Mouse (Mus musculus): ENCODE measurements around the gene Mbl1. TPM values are rescaled to one million over a fixed set of nuclear protein-coding genes. Genes with fewer than 3 reads are reported as not detected.

Mbl1 gene
- polyA plus RNA-seq, 1 experiment from 2014 or later, result 6.7 TPM

DNA sequence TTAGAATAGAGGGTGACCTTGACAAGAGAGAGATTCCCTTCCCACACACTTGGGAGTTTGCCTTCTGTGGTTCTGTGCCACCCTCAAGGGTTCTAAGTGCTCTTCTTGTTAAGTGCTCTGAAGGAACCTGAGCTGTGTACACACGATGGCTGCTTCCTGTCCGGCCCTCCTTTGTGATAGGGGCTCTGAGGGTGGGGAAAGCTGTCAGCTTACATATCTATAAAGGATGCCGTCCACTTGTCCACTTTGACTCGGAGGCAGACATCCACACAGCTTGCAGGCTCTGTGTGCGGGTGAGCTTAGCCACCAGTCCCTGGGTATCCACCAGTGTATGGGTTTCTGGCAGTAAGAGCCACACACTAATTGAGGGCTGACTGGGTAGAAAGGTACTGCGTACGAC lies 19.7 kb upstream of the Mbl1 start, which contains the start of gene Sftpa1:
Gene Sftpa1, plus strand, starts transcription at position 243 of the 400 bp plus-strand sequence.
- no peaks in the 10 kb centered on the region for H3K4me1 ChIP-seq (replicated peaks; ENCODE audit: control insufficient read depth, insufficient read depth, low read length)
- H3K4me2 ChIP-seq, result no peak within 1 kb of the TSS
- H3K27ac ChIP-seq (ENCODE audit: low read depth, low read length), result no peak within 1 kb of the TSS
- H3K9ac ChIP-seq (ENCODE audit: low read depth, low read length), result no peak within 1 kb of the TSS
- H3K4me3 ChIP-seq (ENCODE audit: low read depth, low read length), result no peak within 1 kb of the TSS
- no peaks in the 10 kb centered on the region for H3K36me3 ChIP-seq (ENCODE audit: control insufficient read depth, insufficient read depth, low read length)
- no peaks in the 10 kb centered on the region for H3K27me3 ChIP-seq (replicated peaks; ENCODE audit: control insufficient read depth, insufficient read depth, low read length)
- DNase-seq (ENCODE audit: low spot score) (no peak), ATAC-seq (replicated peaks; ENCODE audit: low FRiP score) (no peak)
- H3K9me3 ChIP-seq (ENCODE audit: control insufficient read depth, low read length), result no peaks in the 10 kb centered on the region
- WGBS, result 74% methylated on average over 7 of the region's 7 CpGs

DNA sequence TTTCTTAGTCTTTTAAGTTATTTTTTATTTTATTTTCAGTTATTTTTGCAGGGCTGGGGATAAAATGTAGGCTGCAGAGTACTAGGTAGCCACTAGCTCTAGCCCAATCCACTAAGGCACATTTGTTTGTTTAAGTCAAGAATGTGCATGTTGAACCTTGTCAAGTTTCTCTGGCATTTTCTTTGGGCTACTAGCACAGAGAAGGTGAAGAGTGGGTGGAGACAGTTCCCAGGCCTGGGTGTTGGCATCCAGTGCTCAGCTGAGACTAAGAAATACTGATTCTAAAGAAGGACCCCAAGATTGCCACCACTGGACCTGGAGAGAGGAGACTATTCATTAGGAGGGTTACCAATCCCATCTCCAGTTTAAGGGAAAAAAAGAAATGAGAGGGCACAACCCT lies 14.3 kb upstream of the Mbl1 start:
- no peaks in the 10 kb centered on the region for H3K4me1 ChIP-seq (replicated peaks; ENCODE audit: control insufficient read depth, insufficient read depth, low read length)
- H3K27me3 ChIP-seq (replicated peaks; ENCODE audit: control insufficient read depth, insufficient read depth, low read length), result no peaks in the 10 kb centered on the region
- DNase-seq (ENCODE audit: low spot score) (no peak), ATAC-seq (replicated peaks; ENCODE audit: low FRiP score) (no peak)
- H3K9ac ChIP-seq (ENCODE audit: low read depth, low read length), result no peak overlapping the region
- no peak overlapping the region for H3K27ac ChIP-seq (ENCODE audit: low read depth, low read length)
- no peak overlapping the region for H3K4me2 ChIP-seq
- no peaks in the 10 kb centered on the region for H3K36me3 ChIP-seq (ENCODE audit: control insufficient read depth, insufficient read depth, low read length)
- H3K4me3 ChIP-seq (ENCODE audit: low read depth, low read length), result no peak overlapping the region
- no peaks in the 10 kb centered on the region for H3K9me3 ChIP-seq (ENCODE audit: control insufficient read depth, low read length)

DNA sequence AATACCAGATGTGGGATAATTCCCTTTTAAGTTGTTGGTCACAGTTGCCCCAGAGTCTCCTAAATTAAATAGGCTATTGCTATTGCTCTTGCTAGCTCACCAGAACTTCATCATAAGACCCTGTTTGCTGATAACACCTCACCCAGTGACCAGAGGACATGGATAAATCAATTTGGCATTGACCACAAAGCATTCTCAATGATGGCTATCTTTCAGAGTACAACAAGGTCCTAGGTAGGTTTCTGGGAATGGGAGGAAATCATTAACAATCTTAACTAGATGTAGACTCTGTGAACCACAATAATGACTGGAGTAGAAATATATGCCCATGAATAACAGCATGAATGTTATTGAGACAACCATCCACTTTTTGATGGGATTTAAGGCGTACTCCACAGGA lies 10.6 kb upstream of the Mbl1 start:
- Histone ChIP-seq H3K27me3 (replicated peaks; ENCODE audit: control insufficient read depth, insufficient read depth, low read length) (no peaks in the 10 kb centered on the region), H3K36me3 (ENCODE audit: control insufficient read depth, insufficient read depth, low read length) (no peaks in the 10 kb centered on the region), H3K4me3 (ENCODE audit: low read depth, low read length) (no peak overlapping the region), H3K9me3 (ENCODE audit: control insufficient read depth, low read length) (no peaks in the 10 kb centered on the region), H3K9ac (ENCODE audit: low read depth, low read length) (no peak overlapping the region), H3K27ac (ENCODE audit: low read depth, low read length) (no peak overlapping the region), H3K4me1 (replicated peaks; ENCODE audit: control insufficient read depth, insufficient read depth, low read length) (no peaks in the 10 kb centered on the region), H3K4me2 (no peak overlapping the region)
- ATAC-seq (replicated peaks; ENCODE audit: low FRiP score), result no peak
- 79% methylated on average over 1 of the region's 1 CpGs for WGBS
- DNase-seq (ENCODE audit: low spot score), result no peak

DNA sequence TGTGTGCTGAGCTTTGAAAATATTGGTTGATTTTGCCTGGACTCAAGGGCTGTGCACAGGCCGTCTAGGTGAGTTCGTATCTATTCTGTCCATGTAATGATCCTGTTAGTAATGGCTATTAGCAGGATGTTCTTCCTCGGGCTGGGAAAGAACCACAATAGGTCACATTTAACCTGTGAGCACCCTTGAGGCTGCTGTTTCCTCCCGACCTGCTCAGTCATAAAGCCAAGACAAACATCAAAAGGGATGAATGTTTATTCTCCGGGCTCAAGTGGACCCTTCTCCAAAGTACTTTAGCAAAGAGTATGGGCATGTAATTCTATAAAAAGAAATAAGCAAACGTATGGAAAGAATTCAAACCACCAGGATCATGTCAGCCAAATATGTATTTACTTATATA lies 5.2 kb upstream of the Mbl1 start:
- no peaks in the 10 kb centered on the region for H3K36me3 ChIP-seq (ENCODE audit: control insufficient read depth, insufficient read depth, low read length)
- 69% methylated on average over 6 of the region's 6 CpGs for WGBS

DNA sequence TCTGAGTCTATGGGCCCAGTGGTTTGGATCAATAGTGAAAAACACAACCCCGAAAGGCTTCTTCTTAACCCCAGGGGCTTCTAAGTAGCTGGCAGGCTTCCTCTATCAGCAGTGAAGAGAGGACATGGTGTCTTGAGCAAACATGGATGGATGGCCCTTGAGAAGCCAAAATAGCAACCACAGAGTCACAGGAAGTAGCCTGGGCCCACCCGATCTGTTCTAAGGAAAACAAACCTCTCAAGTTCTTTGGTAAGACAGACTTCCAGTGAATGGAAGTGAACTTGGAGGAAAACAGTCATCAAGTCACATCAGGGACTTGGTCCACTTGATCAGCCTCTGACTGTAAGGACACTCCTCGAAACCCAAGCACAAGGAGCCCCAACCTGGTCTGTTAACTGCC lies 4.3 kb upstream of the Mbl1 start:
- WGBS, result 64% methylated on average over 3 of the region's 3 CpGs
- DNase-seq (ENCODE audit: low spot score), result no peak

More for the DNA sequence above, 5.2 kb upstream of the Mbl1 start:
- no peak overlapping the region for H3K4me2 ChIP-seq
- DNase-seq (ENCODE audit: low spot score) (no peak), ATAC-seq (replicated peaks; ENCODE audit: low FRiP score) (no peak)
- no peak overlapping the region for H3K4me3 ChIP-seq (ENCODE audit: low read depth, low read length)
- H3K4me1 ChIP-seq (replicated peaks; ENCODE audit: control insufficient read depth, insufficient read depth, low read length), result no peaks in the 10 kb centered on the region
- no peaks in the 10 kb centered on the region for H3K27me3 ChIP-seq (replicated peaks; ENCODE audit: control insufficient read depth, insufficient read depth, low read length)
- H3K27ac ChIP-seq (ENCODE audit: low read depth, low read length), result no peak overlapping the region
- H3K9ac ChIP-seq (ENCODE audit: low read depth, low read length), result no peak overlapping the region
- H3K9me3 ChIP-seq (ENCODE audit: control insufficient read depth, low read length), result no peaks in the 10 kb centered on the region

DNA sequence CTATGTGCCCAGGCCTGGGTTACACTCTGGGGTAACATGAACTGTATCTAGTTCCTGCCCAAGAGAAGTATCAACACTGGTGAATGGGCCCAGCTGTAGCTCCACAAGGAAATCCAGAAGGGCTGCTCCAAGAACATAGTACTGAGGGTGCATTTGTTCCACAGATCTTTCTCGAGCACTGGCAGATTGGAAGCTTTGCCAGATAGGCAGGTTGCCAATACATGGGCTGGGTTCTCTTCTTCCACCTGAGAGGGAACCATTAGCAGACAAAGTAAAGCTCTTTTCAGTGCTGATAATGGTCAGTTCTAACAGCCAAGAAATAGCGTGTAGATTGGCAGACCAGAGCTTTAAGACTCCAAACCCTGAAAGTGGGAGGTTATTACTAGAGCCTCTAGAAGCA lies 3.9 kb upstream of the Mbl1 start:
- WGBS, result 79% methylated on average over 2 of the region's 2 CpGs
- Histone ChIP-seq H3K4me1 (replicated peaks; ENCODE audit: control insufficient read depth, insufficient read depth, low read length) (no peaks in the 10 kb centered on the region), H3K9me3 (ENCODE audit: control insufficient read depth, low read length) (no peaks in the 10 kb centered on the region), H3K4me2 (no peak overlapping the region), H3K9ac (ENCODE audit: low read depth, low read length) (no peak overlapping the region), H3K27me3 (replicated peaks; ENCODE audit: control insufficient read depth, insufficient read depth, low read length) (no peaks in the 10 kb centered on the region), H3K4me3 (ENCODE audit: low read depth, low read length) (no peak overlapping the region), H3K27ac (ENCODE audit: low read depth, low read length) (no peak overlapping the region), H3K36me3 (ENCODE audit: control insufficient read depth, insufficient read depth, low read length) (no peaks in the 10 kb centered on the region)
- ATAC-seq (replicated peaks; ENCODE audit: low FRiP score), result no peak
- DNase-seq (ENCODE audit: low spot score), result no peak

More for the DNA sequence above, 4.3 kb upstream of the Mbl1 start:
- H3K4me3 ChIP-seq (ENCODE audit: low read depth, low read length), result no peak overlapping the region
- no peaks in the 10 kb centered on the region for H3K27me3 ChIP-seq (replicated peaks; ENCODE audit: control insufficient read depth, insufficient read depth, low read length)
- ATAC-seq (replicated peaks; ENCODE audit: low FRiP score), result no peak
- H3K36me3 ChIP-seq (ENCODE audit: control insufficient read depth, insufficient read depth, low read length), result no peaks in the 10 kb centered on the region
- no peaks in the 10 kb centered on the region for H3K4me1 ChIP-seq (replicated peaks; ENCODE audit: control insufficient read depth, insufficient read depth, low read length)
- no peaks in the 10 kb centered on the region for H3K9me3 ChIP-seq (ENCODE audit: control insufficient read depth, low read length)
- no peak overlapping the region for H3K27ac ChIP-seq (ENCODE audit: low read depth, low read length)
- H3K4me2 ChIP-seq, result no peak overlapping the region
- H3K9ac ChIP-seq (ENCODE audit: low read depth, low read length), result no peak overlapping the region

DNA sequence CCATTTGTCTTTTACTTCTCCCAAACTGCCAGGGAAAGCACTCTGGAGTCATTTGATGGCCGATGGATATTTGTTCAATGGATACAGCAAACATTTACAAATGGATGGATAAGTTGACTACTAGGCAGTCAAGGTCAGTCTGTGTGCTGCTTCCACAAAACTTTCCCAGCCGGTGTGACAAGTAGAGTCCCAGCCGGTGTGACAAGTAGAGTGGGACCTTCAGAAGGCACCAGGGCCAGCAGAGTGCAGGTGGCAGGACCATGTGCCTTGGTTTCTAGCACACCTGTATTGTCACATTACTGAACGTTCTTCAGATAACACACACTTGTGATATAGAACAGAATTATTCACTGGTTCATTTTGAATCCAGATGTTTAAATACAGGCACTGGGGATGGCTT lies 8.8 kb downstream of the Mbl1 start:
- 0 out of 2 replicates have a peak, but pooled peaks have one; percentile 47 for ATAC-seq (replicated peaks; ENCODE audit: low FRiP score)

DNA sequence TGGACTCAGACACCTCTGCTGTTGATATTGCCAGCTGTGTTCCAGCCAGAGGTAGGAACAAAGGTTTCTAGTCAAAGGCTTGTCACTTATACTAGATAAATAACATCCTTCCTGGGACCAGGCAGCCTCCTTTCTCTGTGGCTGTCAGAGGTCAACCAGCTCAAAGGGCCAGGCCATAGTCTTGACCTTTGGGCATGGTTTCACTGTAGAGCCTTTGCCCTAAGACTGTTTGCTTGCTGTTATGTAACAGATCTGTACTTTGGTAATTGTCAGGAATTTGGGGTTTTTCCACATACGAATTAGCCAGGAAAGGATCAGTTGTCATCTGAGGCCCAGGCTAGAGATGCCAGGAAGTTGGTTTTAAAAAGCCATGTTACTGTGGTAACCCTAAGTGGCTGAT lies 9.5 kb downstream of the Mbl1 start:
- no peaks in the 10 kb centered on the region for H3K4me1 ChIP-seq (replicated peaks; ENCODE audit: control insufficient read depth, insufficient read depth, low read length)
- no peak overlapping the region for H3K4me3 ChIP-seq (ENCODE audit: low read depth, low read length)
- WGBS, result 33% methylated on average over 1 of the region's 1 CpGs
- no peak overlapping the region for H3K9ac ChIP-seq (ENCODE audit: low read depth, low read length)
- no peaks in the 10 kb centered on the region for H3K27me3 ChIP-seq (replicated peaks; ENCODE audit: control insufficient read depth, insufficient read depth, low read length)
- H3K36me3 ChIP-seq (ENCODE audit: control insufficient read depth, insufficient read depth, low read length), result no peaks in the 10 kb centered on the region
- no peaks in the 10 kb centered on the region for H3K9me3 ChIP-seq (ENCODE audit: control insufficient read depth, low read length)
- no peak overlapping the region for H3K27ac ChIP-seq (ENCODE audit: low read depth, low read length)
- H3K4me2 ChIP-seq, result no peak overlapping the region
- DNase-seq (ENCODE audit: low spot score), result no peak
- ATAC-seq (replicated peaks; ENCODE audit: low FRiP score), result peak; percentile 66

More for the DNA sequence above, 8.8 kb downstream of the Mbl1 start:
- WGBS, result 66% methylated on average over 4 of the region's 4 CpGs
- H3K4me1 ChIP-seq (replicated peaks; ENCODE audit: control insufficient read depth, insufficient read depth, low read length), result no peaks in the 10 kb centered on the region
- DNase-seq (ENCODE audit: low spot score), result no peak
- H3K9ac ChIP-seq (ENCODE audit: low read depth, low read length), result no peak overlapping the region
- H3K27me3 ChIP-seq (replicated peaks; ENCODE audit: control insufficient read depth, insufficient read depth, low read length), result no peaks in the 10 kb centered on the region
- no peak overlapping the region for H3K4me3 ChIP-seq (ENCODE audit: low read depth, low read length)
- H3K4me2 ChIP-seq, result no peak overlapping the region
- no peaks in the 10 kb centered on the region for H3K36me3 ChIP-seq (ENCODE audit: control insufficient read depth, insufficient read depth, low read length)
- H3K9me3 ChIP-seq (ENCODE audit: control insufficient read depth, low read length), result no peaks in the 10 kb centered on the region
- no peak overlapping the region; the same call in 1 of the 2 replicates for H3K27ac ChIP-seq (ENCODE audit: low read depth, low read length)

DNA sequence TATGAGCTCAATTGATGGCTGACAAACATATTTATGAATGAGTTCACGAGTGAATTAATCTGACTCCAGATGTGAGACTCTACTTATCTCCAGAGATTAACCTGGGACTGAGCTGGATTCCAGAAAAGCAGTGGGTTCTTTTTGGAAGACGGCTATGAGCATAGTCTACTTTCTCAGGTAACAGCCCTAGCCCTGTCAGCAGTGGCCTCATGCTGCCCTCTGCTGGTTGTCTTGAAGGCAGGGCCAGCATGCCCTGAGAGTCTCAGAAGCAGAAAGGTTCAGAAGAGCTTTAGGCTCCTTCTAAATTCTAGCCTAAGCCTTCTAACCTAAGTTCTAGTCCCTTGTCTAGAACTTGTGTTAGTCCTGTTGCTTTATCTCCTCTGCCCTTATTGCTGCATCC lies 11.4 kb downstream of the Mbl1 start:
- Histone ChIP-seq H3K4me3 (ENCODE audit: low read depth, low read length) (no peak overlapping the region), H3K4me2 (no peak overlapping the region), H3K4me1 (replicated peaks; ENCODE audit: control insufficient read depth, insufficient read depth, low read length) (no peaks in the 10 kb centered on the region), H3K27me3 (replicated peaks; ENCODE audit: control insufficient read depth, insufficient read depth, low read length) (no peaks in the 10 kb centered on the region), H3K36me3 (ENCODE audit: control insufficient read depth, insufficient read depth, low read length) (no peaks in the 10 kb centered on the region), H3K27ac (ENCODE audit: low read depth, low read length) (no peak overlapping the region), H3K9me3 (ENCODE audit: control insufficient read depth, low read length) (no peaks in the 10 kb centered on the region), H3K9ac (ENCODE audit: low read depth, low read length) (no peak overlapping the region)
- no peak for DNase-seq (ENCODE audit: low spot score)
- WGBS, result 22% methylated on average over 2 of the region's 2 CpGs
- peak; percentile 50; the same call in 1 of the 2 replicates for ATAC-seq (replicated peaks; ENCODE audit: low FRiP score)
